Mouse (Mus musculus) midbrain, postnatal 0 days (tissue): ENCODE data around the gene Cdk10. TPM values are rescaled to one million over a fixed set of nuclear protein-coding genes. Genes with fewer than 3 reads are reported as not detected.

Experiments used
- ATAC-seq: fragments of 200-750 bp; cut with Nextera tagmentation; 2 replicates; pipeline ENCODE4 v1.8.0; 2017; ENCODE audit warnings: moderate number of reproducible peaks, mild to moderate bottlenecking, moderate TSS enrichment, moderate library complexity; ENCODE audit not compliant: low FRiP score
- DNase-seq: peaks from one replicate; pipeline ENCODE4 v3.0.0-alpha.2; 2015; ENCODE audit warnings: low spot score
- H3K27ac ChIP-seq: fragments of 300-500 bp; sonication (generic); 2 replicates; pipeline ENCODE4 v1.5.1; 2014; ENCODE audit warnings: low read depth, mild to moderate bottlenecking, low read length, mixed read lengths
- H3K27me3 ChIP-seq: fragments of 300-500 bp; sonication (generic); 2 replicates; pipeline ENCODE4 v1.6.1; 2014; ENCODE audit warnings: low read length, control low read depth, mixed read lengths; ENCODE audit not compliant: insufficient read depth
- H3K36me3 ChIP-seq: fragments of 300-500 bp; sonication (generic); 2 replicates; pipeline ENCODE4 v1.6.1; 2014; ENCODE audit warnings: low read length, control low read depth, mixed read lengths; ENCODE audit not compliant: insufficient read depth
- H3K4me1 ChIP-seq: fragments of 300-500 bp; sonication (generic); 2 replicates; pipeline ENCODE4 v1.6.1; 2014; ENCODE audit warnings: mild to moderate bottlenecking, control low read depth, antibody characterized with exemption, low read length, mixed read lengths; ENCODE audit not compliant: insufficient read depth
- H3K4me2 ChIP-seq: fragments of 300-500 bp; sonication (generic); 2 replicates; pipeline ENCODE4 v1.6.1; 2014; ENCODE audit warnings: low read depth, mild to moderate bottlenecking, low read length, mixed read lengths; ENCODE audit not compliant: poor library complexity, severe bottlenecking
- H3K4me3 ChIP-seq: fragments of 300-500 bp; sonication (generic); 2 replicates; pipeline ENCODE4 v1.5.1; 2014; ENCODE audit warnings: low read depth, mild to moderate bottlenecking, low read length, moderate library complexity
- H3K9ac ChIP-seq: fragments of 300-500 bp; sonication (generic); replicated peaks from 2 replicates; pipeline ENCODE4 v1.6.1; 2014; ENCODE audit warnings: mild to moderate bottlenecking, low read length, moderate library complexity, mixed read lengths; ENCODE audit not compliant: poor library complexity, severe bottlenecking
- H3K9me3 ChIP-seq: fragments of 300-500 bp; sonication (generic); 2 replicates; pipeline ENCODE4 v1.6.1; 2016; ENCODE audit warnings: low read length, control low read depth
- CTCF ChIP-seq: IDR thresholded peaks from 2 replicates; pipeline ENCODE4 v1.5.1; 2016; ENCODE audit warnings: antibody characterized with exemption, mild to moderate bottlenecking
- WGBS: fragments of 180-500 bp; shearing (Covaris S2); extraction: QIAGEN DNeasy Blood & Tissue Kit; methylation state at CpG from one replicate; pipeline ENCODE4 v1.1.7; 2014; 5-methylcytosine and 5-hydroxymethylcytosine counted together
- polyA plus RNA-seq: library from polyadenylated mRNA; unstranded; fragments of >200 nt; fragmentation: Nextera tagmentation; extraction: Ambion mirVana; gene quantifications from 2 replicates; pipeline ENCODE4 v1.2.1, GENCODE M21; 2015
- total RNA-seq: library from RNA; depleted of rRNA; stranded (reverse); fragments of >200 nt; gene quantifications from 2 replicates; pipeline ENCODE4 v1.2.3, GENCODE M21; 2014

Cdk10 gene
- total and polyA plus RNA-seq, 2 experiments from 2014 or later: 57.8 to 70.3 TPM

DNA sequence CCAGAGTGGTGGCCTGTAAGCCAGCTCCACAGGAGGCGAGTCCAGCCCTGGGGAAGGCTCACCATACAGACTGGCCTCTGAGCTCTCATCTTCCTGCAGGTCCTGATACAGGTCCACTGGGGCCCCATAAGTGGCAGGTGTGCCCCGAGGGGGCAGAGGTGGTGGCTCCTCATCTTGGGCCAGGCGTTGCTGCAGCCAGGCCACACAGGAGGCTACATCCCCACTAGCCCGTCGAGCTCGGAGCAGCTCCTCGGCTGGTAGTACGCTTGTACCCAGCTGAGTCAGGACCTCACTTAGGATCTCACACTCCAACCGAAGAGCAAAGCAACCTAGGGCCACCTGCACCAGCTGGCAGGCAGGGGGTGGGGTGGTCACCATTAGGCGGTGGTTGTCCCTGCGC, 9.1 kb downstream of the Cdk10 start:
- H3K4me1 ChIP-seq: peaks cover 5% of the 10 kb centered on the region; the same call in 1 of the 2 replicates
- no peak for ATAC-seq
- H3K4me2 ChIP-seq: no peak overlapping the region
- H3K36me3 ChIP-seq: 0 out of 2 replicates have a peak, but pooled peaks cover 2% of the 10 kb centered on the region
- TF ChIP-seq CTCF: no peak
- no peak overlapping the region for H3K9ac ChIP-seq
- no peak overlapping the region for H3K4me3 ChIP-seq
- H3K27me3 ChIP-seq: no peaks in the 10 kb centered on the region
- WGBS: 79% methylated on average over 11 of the region's 11 CpGs
- H3K9me3 ChIP-seq: no peaks in the 10 kb centered on the region
- H3K27ac ChIP-seq: no peak overlapping the region
- DNase-seq: no peak

DNA sequence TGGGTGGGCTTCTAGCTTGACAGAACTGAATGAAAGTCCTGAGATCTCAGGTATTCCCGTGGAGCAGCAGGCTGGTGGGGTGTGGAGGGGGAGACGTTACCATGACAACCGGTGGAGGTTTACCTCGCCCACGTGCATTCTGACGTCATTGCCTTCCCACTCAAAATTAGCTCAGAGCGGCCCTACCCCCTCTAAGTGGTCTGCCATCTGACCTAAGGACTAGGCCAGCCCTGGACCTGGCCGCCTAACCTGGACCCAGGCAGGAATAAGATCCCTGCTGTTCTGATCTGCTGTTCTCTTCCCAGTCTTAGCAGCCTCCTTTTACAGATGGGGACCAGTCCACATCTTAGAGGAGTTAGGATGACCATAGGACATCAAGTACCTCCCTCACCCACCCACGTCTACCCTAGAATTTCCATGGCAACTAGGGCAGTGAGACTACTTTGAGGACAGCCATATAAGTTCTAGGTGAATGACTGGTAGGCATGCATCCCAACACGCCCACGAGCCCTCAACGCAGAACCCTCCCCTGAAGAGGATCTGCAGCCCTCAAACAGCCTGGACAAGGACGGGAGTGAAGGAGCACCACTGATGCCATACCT, 10.4 kb downstream of the Cdk10 start:
- Histone ChIP-seq H3K4me1 (peaks cover 5% of the 10 kb centered on the region; the same call in 1 of the 2 replicates), H3K27me3 (no peaks in the 10 kb centered on the region), H3K9ac (peak overlapping the region; percentile 73), H3K27ac (no peak overlapping the region), H3K4me2 (peak overlapping the region; percentile 87), H3K4me3 (peak overlapping the region; percentile 51), H3K9me3 (no peaks in the 10 kb centered on the region), H3K36me3 (no peaks in the 10 kb centered on the region)
- peak; percentile 68 for DNase-seq
- TF ChIP-seq CTCF: no peak
- peak; percentile 15; the same call in 1 of the 2 replicates for ATAC-seq
- 29% methylated on average over 13 of the region's 13 CpGs for WGBS

DNA sequence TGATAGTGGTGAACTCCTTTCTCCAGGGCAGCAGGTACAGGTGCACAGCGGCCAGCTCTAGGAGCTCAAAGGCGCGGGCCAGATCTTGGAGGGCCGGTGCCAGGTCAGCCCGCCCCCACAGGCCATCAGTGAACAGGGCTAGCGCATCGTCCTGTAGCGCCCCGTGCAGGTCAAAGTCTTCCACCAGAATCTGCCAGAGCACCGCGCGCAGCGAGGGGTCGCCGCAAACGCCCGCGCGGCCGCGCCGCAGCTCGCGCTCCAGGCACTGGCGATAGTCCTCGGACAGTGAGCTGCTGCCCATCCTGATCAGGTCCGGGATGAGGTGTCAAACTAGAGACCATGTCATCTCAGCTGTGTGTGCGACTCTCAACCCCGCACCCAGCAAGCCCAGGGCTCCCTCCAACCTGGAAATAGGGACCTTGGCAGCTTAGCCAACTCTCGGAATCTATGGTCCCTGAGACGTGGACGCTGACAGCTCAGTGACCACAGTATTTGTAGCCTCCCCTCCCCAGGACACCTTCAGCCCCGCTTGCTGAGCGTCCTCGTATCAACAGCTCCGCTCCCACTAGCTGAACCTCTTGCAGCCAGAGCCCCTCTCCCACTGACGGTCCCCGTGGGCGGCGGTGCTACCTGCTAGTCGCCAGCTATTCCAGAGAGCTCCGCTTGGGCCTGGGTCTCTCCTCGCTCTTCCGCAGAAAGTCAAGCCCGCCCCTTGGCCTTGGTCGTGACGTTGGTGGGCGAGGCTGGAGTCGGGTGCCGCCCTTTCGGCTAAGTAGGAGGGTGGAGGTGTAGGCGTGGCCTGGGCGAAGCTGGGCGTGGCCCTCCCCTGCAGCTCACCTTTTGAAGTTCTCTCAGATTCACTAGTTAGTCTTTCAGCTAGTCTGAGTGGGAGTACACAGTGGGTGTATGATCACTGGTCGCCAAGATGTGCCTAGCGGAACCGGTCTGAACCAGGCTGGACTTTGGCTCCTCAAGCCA, 11.2 kb downstream of the Cdk10 start, which contains the start of gene Spata2l:
TSS of gene Spata2l (minus strand) at position 714 of the 978 bp plus-strand sequence.
- peak; percentile 82 for DNase-seq
- peak; percentile 83 for ATAC-seq
- Histone ChIP-seq H3K36me3 (no peaks in the 10 kb centered on the region), H3K4me2 (peak within 1 kb of the TSS; percentile 87), H3K4me1 (peaks cover 5% of the 10 kb centered on the region; the same call in 1 of the 2 replicates), H3K9ac (peak within 1 kb of the TSS; percentile 73), H3K4me3 (peak within 1 kb of the TSS; percentile 51), H3K27ac (peak within 1 kb of the TSS; percentile 65), H3K27me3 (no peaks in the 10 kb centered on the region), H3K9me3 (no peaks in the 10 kb centered on the region)
- WGBS: 1% methylated on average over 57 of the region's 57 CpGs
- peak; percentile 59 for TF ChIP-seq CTCF

DNA sequence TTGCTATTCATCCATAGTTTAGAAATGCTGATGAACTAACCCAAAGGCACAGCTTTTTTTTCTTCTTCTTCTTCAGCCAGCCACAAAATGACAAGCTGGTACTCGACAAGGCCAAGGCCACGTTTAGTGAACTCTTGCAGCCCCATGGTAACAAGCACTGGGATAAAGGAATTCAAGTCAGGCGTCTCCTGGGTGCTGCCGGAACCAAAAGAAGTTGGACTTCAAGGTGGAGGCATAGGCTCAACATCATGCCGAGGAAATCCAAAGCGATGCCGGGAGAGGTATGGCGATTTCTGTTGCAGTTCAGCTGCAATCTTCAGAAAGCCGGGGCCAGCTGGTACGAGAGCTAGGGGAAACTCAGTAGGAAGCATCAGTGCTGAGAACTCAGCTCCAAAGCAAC, 14.8 kb downstream of the Cdk10 start:
- Histone ChIP-seq H3K4me2 (no peak overlapping the region), H3K9me3 (no peaks in the 10 kb centered on the region), H3K27me3 (no peaks in the 10 kb centered on the region), H3K4me1 (peaks cover 4% of the 10 kb centered on the region; the same call in 1 of the 2 replicates), H3K27ac (no peak overlapping the region), H3K4me3 (no peak overlapping the region), H3K9ac (no peak overlapping the region), H3K36me3 (peaks cover 26% of the 10 kb centered on the region)
- 81% methylated on average over 10 of the region's 10 CpGs for WGBS
- no peak for DNase-seq
- no peak for ATAC-seq
- TF ChIP-seq CTCF: no peak

DNA sequence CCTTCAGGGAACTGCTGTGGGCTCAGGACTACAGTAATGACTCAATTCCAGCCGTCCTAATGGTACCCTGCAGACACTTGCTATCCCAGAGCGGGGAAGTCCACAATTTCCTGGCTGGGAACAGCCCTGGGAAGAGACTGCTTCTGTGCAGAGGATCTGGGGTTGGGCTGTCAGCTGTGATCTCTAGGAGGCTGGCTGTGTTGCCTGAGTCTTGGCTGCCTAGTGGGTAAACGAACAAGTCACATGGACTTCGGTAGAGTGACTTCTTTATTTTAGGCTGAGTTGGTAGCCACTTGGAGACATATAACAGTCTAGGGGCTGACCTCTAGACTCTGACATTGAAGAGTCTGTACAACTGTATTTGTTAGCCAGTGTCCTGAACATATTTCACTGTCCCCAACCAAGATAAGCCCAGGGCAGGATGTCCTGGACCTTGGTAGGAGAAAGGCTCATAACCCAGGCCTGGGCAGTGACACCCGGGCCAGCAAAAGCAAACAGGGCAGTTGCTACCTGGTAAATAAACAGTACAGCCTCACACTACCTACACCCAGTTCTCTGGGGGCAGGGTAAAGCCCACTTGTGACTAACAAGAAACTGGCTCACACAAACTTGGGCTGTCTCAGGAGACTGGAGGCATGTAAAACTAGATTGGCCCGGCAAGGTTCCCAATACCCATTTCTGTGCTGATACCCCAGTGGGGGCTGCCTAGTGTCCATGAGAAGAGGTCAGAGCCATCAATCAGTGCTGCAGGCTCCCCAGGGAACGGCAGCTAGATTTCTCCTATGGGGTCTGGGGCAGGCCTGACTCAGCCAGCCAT, 17.7 kb downstream of the Cdk10 start:
- no peak for DNase-seq
- H3K4me1 ChIP-seq: no peaks in the 10 kb centered on the region
- H3K27ac ChIP-seq: no peak overlapping the region
- no peaks in the 10 kb centered on the region for H3K9me3 ChIP-seq
- TF ChIP-seq CTCF: no peak
- H3K27me3 ChIP-seq: no peaks in the 10 kb centered on the region
- H3K9ac ChIP-seq: no peak overlapping the region
- WGBS: 89% methylated on average over 7 of the region's 7 CpGs
- no peak overlapping the region for H3K4me3 ChIP-seq
- ATAC-seq: no peak
- H3K4me2 ChIP-seq: no peak overlapping the region
- H3K36me3 ChIP-seq: peaks cover 53% of the 10 kb centered on the region
